Mouse (Mus musculus) embryonic stem cell, embryonic (primary cell): ENCODE measurements around the gene Prss54.

Experiments
- CTCF ChIA-PET, 4 experiments: fragments of 300-600 bp in 2 of 4; fragments of 350-600 bp in 2 of 4; sonication (Branson Sonifier 250); formaldehyde crosslinking; loops; one replicate each; lab custom pipeline; 2022; ENCODE audit warnings: inconsistent platforms in 2 of 4; lab: Charles Lee
- POLR2A ChIA-PET, 4 experiments: fragments of 300-600 bp in 2 of 4; fragments of 350-600 bp in 2 of 4; sonication (Branson Sonifier 250); formaldehyde crosslinking; loops; one replicate each; lab custom pipeline; 2022; ENCODE audit warnings: antibody characterized with exemption in 4 of 4, inconsistent platforms in 1 of 4; lab: Charles Lee

Prss54 gene

DNA sequence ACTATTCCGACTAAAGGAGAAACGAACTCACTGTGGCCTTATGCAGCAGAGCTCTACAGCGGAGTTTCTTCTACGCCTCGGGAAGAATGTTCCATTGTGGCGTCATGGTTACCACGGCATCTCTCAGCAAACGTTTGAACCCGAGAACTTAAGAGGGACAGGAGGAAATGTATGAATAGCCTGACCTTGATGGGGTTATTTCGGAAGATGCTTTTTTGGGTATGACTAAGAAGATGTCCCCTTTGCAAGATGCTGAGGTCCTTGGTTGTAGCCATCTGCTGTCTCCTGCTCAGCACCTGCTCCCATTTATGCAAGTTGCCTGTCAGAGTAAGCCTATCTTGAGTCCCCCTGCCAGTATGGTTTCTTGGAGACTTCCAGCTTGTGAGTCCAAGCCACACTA lies at the start of gene Prss54:
Gene Prss54 (minus strand): TSS at position 101 of the 400 bp plus-strand sequence.
- ChIA-PET POLR2A (interaction anchor here in 2 of 4 experiments (0.6 to 1.2 kb wide), 2 partner anchors 9 to 47 kb away, joined by 3 to 5 read pairs; no protein-coding TSS in a partner anchor), CTCF (interaction anchor here in 1 of 4 experiments (1.0 kb wide), 1 partner anchor 11 kb away, joined by 3 read pairs; no protein-coding TSS in a partner anchor)

DNA sequence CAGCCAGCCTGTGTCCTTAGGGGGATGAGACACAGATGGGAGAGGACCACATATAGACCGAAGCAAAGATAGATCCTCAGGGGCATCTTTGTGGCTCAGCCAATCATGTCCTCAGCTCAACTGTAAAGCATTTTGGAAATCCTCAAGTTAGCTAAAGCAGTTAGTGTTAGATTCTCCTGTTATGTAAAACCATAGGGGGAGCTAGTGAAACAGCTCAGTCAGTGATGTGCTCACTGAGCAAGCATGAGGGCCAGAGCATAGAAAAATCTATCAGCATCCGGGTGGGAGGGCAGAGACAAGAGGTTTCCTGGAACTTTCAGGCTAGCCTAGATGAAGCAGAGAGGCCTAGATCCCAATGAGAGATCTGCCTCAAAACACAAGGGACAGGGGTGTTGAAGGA lies 48.7 kb upstream of the Prss54 start:
- CTCF ChIA-PET = interaction anchor here in 3 of 4 experiments (0.5 to 1.6 kb wide), 5 partner anchors 9 to 72 kb away, joined by 3 to 4 read pairs (median 4); no protein-coding TSS in a partner anchor
- POLR2A ChIA-PET = interaction anchor here in 1 of 4 experiments (0.9 to 1.3 kb wide), 3 partner anchors 13 to 23 kb away, joined by 3 to 4 read pairs (median 4); no protein-coding TSS in a partner anchor

DNA sequence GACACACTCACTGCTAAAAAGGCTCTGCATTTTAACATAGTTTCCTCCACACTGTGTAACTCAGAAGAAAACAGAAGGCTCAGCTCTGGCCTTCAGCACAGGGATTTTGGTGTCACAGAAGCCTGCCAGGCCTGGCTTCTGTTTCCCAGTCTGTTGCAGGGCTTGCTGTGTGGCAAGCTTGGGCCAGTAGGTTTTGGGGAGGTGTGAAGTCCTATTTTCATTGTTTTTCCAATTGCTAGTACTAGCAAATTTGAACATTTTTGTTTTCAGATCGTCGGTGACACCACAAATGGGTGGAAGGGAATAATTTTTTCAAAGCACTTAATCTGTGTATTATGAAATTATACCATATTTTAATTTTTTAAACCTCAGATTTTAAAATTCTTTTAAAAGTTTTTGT lies 43.9 kb upstream of the Prss54 start:
- ChIA-PET CTCF (no interaction called here), POLR2A (interaction anchor here in 1 of 4 experiments (1.0 kb wide), 1 partner anchor 10 kb away, joined by 3 read pairs; no protein-coding TSS in a partner anchor)

DNA sequence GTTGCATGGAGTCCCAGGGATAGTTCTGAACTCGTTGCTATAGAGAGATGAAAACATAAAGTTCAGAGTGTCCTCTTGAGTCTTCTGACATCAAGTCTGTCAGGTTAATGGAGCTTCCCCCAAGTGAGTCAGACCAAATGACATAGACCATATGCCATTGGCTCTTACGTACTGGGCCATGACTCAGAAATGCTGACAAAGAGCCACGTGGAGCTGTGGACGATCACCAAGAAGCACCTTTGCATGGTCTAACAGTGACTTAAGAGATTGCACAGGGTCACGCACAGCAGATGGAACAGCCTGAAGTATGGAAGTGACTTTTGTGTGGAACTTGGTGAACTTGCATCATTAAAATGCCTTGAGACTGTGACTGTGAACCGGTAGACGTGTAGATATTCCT lies 40.2 kb upstream of the Prss54 start:
- POLR2A ChIA-PET = interaction anchor here in 1 of 4 experiments (0.6 kb wide), 1 partner anchor 285 kb away, joined by 8 read pairs; no protein-coding TSS in a partner anchor
- CTCF ChIA-PET = interaction anchor here in 1 of 4 experiments (0.9 kb wide), 1 partner anchor 8 kb away, joined by 3 read pairs; no protein-coding TSS in a partner anchor

DNA sequence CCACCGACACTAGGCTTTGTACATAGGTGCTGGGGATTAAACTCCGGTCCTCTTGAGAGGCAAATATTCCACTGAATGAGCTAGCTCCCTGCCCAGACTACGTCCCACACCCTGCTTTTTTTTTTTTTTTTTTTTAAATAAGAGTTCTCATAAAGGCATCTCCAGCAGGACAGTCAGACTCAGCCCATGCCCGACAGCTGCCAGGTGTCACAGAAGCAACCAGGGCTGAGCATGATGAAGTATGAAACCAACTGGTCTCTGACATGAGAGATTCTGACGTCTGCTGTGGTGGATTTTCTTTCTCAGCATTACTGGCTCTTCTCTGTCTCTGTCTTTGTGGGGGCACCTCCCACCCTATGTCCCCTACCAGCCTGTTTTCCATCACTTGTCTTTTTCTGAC lies 35.6 kb upstream of the Prss54 start:
- POLR2A ChIA-PET = interaction anchor here in 3 of 4 experiments (0.5 to 3.2 kb wide), 9 partner anchors 11 to 213 kb away, joined by 3 to 14 read pairs (median 4); partner anchors contain the start of gene Sap18b (in 1 of the 3)
- CTCF ChIA-PET = interaction anchor here in 2 of 4 experiments (0.6 to 3.3 kb wide), 6 partner anchors 11 to 286 kb away, joined by 3 to 24 read pairs (median 6); no protein-coding TSS in a partner anchor

DNA sequence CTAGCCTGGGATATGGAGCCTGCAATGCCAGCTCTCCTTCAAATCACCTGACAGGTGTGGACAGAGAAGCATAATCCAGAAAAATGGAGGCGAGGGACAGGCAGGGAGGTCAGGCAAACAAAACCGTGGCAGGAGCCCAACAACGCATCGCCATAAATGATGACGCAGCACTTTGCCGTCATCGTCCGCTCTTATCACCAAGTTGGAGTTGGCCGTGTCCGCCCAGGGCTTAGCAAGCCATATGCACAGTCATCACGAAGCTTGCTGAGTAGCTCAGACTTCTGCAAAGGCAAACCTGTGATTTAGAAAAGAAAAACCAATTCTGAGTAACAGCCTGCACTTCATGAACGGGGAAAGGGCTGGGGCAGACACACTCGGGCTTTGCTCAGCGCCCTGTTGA lies 34.6 kb upstream of the Prss54 start:
- CTCF ChIA-PET = interaction anchor here in 3 of 4 experiments (1.8 to 3.4 kb wide), 5 partner anchors 10 to 86 kb away, joined by 6 to 24 read pairs (median 11); no protein-coding TSS in a partner anchor
- POLR2A ChIA-PET = interaction anchor here in 2 of 4 experiments (0.7 to 4.7 kb wide), 10 partner anchors 9 to 242 kb away, joined by 3 to 25 read pairs (median 4); partner anchors contain the start of genes Ccdc113 (in 1 of the 2), Gins3 (in 1 of the 2) and Slc38a7 (in 1 of the 2)

DNA sequence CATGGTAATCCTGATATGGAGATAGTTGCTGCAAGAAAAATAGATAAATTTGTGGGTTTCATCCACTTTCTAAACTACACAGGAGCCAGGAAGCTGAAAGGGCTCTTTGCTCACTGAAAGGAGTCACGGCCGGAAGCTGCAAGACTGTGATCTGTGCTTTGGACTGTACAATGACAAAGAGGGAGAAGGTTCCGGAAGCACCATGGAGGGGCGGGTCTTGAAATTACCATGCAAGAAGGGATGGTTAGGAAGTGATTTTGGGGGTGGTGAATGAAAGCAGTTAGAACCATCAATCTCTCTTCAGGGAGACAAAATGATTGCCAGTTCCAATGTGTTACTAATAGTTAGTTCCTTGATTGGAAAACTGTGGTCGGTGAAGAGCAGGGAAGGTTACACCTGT lies 33.3 kb upstream of the Prss54 start:
- ChIA-PET CTCF (interaction anchor here (0.6 to 3.4 kb wide), 14 partner anchors 8 to 307 kb away, joined by 3 to 24 read pairs (median 4); partner anchors contain the start of gene Setd6 (in 1 of the 4)), POLR2A (interaction anchor here in 2 of 4 experiments (1.0 to 4.7 kb wide), 10 partner anchors 9 to 87 kb away, joined by 3 to 25 read pairs (median 4); partner anchors contain the start of gene Gins3 (in 1 of the 2))

DNA sequence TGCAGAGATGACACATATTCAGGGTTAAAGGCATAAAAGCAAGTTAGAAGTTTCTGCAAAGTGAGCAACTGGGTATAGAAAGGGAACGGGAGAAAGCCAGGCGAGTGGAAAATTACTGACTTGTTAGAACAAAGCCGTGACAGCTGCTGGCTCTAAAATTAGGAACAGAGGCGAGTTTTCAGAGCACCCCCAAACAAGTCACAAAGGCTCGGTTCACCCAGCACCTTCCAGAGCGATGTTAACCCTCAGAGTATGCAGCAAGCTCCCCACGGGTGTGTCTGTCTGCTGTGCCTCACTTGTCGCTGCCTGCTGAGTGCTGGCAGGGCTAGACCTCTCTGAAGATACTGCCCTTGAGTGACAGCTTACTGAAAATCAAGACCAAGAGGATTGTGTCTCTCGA lies 31.1 kb upstream of the Prss54 start:
- ChIA-PET CTCF (interaction anchor here in 2 of 4 experiments (0.7 to 3.4 kb wide), 7 partner anchors 9 to 295 kb away, joined by 3 to 20 read pairs (median 3); no protein-coding TSS in a partner anchor), POLR2A (interaction anchor here in 3 of 4 experiments (0.5 to 4.7 kb wide), 6 partner anchors 10 to 908 kb away, joined by 3 to 25 read pairs (median 4); no protein-coding TSS in a partner anchor)

DNA sequence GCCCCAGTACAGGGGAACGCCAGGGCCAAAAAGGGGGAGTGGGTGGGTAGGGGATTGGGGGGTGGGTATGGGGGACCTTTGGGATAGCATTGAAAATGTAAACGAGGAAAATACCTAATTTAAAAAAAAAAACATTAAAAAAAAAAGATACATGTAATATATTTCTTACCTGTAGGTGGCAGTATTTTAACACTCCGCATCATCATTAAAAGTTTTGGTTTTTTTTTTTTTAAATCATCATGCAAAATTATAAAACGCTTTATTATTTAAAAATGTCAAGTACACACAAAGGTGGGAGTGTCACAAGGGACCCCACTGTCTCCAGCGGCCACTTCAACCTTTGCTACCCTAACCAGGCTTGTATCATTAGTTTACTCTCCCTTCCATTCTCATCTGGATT lies 30.4 kb upstream of the Prss54 start:
- CTCF ChIA-PET = interaction anchor here in 1 of 4 experiments (0.6 kb wide), 2 partner anchors 164 to 407 kb away, joined by 3 to 7 read pairs; no protein-coding TSS in a partner anchor
- POLR2A ChIA-PET = interaction anchor here in 1 of 4 experiments (0.6 to 4.7 kb wide), 4 partner anchors 9 to 95 kb away, joined by 3 to 25 read pairs (median 6); no protein-coding TSS in a partner anchor

DNA sequence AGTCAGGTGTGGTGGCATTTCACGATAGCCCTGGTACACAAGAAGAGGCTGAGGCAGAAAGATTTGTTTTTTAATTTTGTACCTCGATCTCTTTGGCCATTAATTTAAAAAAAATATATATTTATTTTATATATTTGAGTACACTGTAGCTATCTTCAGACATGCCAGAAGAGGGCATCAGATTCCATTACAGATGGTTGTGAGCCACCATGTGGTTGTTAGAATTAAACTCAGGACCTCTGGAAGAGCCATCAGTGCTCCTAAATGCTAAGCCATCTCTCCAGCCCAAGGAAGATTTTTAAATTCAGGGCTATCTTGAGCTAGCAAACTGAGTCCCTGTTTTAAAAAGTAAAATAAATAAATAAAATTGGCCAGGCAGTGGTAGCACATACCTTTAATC lies 26.0 kb upstream of the Prss54 start:
- ChIA-PET CTCF (interaction anchor here (0.5 to 4.6 kb wide), 26 partner anchors 8 to 409 kb away, joined by 3 to 108 read pairs (median 5); partner anchors contain the start of gene Setd6 (in 1 of the 4)), POLR2A (interaction anchor here in 3 of 4 experiments (0.9 to 4.6 kb wide), 9 partner anchors 9 to 313 kb away, joined by 3 to 27 read pairs (median 5); no protein-coding TSS in a partner anchor)

DNA sequence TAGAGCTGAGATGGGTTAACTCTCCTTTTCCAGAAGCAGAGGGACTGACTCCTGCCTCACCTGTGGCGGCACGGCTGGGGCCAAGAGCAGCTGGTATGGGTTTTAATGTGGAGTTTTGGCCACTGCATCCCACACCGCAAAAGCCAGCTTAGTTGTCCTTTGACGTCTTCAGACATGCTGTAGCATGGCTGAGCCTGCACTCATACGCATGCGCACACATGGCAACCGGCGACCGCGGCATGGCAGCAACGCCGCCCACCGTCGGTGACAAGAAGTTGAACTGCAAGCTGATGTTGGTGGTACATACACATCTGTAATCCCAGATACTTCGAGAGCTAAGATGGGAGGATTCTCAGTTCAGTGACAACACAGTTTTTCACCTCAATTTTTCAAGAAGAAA lies 25.2 kb upstream of the Prss54 start:
- CTCF ChIA-PET = interaction anchor here (0.5 to 4.6 kb wide), 53 partner anchors 8 to 630 kb away, joined by 3 to 108 read pairs (median 4); partner anchors contain the start of genes Mmp15 (in 1 of the 4), Setd6 (in 1 of the 4), Usb1 (in 1 of the 4) and Zfp319 (in 1 of the 4)
- POLR2A ChIA-PET = interaction anchor here (0.6 to 4.6 kb wide), 25 partner anchors 8 to 736 kb away, joined by 3 to 27 read pairs (median 3); partner anchors contain the start of gene Gins3 (in 1 of the 4)

DNA sequence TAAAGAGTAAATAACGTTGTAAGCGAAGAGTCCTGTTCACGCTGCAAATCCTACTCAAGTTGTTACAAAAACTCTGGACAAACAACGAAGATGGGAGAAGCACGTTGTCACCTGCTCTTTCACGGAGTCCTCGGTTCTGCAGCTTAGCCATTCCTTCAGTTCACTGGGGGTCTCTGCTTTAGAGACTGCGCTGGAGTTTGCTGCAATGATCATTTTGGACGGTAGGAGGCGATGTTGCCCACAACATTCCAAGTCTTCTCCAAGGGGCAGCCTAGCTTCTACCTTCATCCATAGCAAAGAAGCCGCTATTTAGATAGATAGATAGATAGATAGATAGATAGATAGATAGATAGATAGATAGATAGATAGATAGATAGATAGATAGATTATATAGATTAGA lies 23.7 kb upstream of the Prss54 start:
- ChIA-PET CTCF (interaction anchor here (0.5 to 4.6 kb wide), 68 partner anchors 9 to 1724 kb away, joined by 3 to 108 read pairs (median 4); partner anchors contain the start of genes Setd6 (in 2 of the 4), Usb1 (in 2 of the 4), Zfp319 (in 2 of the 4) and Ccdc113 (in 1 of the 4)), POLR2A (interaction anchor here (0.7 to 4.6 kb wide), 14 partner anchors 9 to 315 kb away, joined by 3 to 27 read pairs (median 3); no protein-coding TSS in a partner anchor)

DNA sequence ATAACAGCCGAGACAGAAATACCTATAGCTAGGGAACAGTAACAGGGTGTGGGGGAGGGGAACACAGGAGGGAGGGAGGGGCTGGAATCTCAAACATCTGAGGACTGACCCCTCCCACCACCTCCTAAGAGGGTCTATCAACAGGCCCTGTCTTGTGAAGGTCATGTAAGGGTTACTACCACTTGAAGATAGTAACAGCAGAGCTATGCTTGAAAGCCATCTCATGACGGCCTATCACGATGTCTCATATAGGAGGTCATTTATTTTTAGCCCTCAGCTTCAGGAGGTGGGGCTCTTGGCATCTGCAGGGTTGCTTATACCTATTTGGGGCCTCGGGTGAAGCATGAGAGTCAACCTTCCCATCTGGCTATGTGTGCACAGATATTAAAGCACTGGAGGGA lies 20.7 kb upstream of the Prss54 start:
- ChIA-PET CTCF (interaction anchor here in 2 of 4 experiments (0.6 to 2.2 kb wide), 6 partner anchors 63 to 823 kb away, joined by 3 to 9 read pairs (median 4); partner anchors contain the start of gene Ccdc113 (in 1 of the 2)), POLR2A (interaction anchor here in 3 of 4 experiments (0.6 to 2.9 kb wide), 28 partner anchors 11 to 535 kb away, joined by 3 to 13 read pairs (median 4); partner anchors contain the start of genes Usb1 (in 2 of the 3), Ccdc113 (in 1 of the 3), Gins3 (in 1 of the 3) and Setd6 (in 1 of the 3))

DNA sequence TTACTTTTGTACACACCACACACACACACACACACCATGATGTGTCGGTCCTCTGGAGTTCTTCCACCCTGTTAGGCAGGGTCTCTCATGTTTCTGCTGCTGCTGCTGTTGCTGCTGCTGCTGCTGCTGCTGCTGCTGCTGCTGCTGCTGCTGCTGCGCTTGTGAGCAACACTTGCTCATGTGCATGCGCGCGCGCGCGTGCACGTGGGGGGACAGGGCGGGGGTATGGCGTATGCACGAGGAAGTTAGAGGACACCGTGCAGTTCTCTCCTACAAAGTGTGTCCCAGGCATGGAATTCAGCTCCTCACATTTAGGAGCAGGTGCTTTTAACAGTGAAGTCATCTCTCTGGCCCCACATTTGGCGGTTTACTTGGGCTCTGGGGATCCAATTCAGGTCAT lies 19.0 kb upstream of the Prss54 start:
- CTCF ChIA-PET = interaction anchor here (0.6 to 2.1 kb wide), 6 partner anchors 99 to 340 kb away, joined by 3 to 6 read pairs (median 4); no protein-coding TSS in a partner anchor
- POLR2A ChIA-PET = interaction anchor here in 3 of 4 experiments (0.6 to 2.9 kb wide), 10 partner anchors 14 to 263 kb away, joined by 3 to 13 read pairs (median 4); partner anchors contain the start of genes Usb1 (in 1 of the 3) and Zfp319 (in 1 of the 3)

DNA sequence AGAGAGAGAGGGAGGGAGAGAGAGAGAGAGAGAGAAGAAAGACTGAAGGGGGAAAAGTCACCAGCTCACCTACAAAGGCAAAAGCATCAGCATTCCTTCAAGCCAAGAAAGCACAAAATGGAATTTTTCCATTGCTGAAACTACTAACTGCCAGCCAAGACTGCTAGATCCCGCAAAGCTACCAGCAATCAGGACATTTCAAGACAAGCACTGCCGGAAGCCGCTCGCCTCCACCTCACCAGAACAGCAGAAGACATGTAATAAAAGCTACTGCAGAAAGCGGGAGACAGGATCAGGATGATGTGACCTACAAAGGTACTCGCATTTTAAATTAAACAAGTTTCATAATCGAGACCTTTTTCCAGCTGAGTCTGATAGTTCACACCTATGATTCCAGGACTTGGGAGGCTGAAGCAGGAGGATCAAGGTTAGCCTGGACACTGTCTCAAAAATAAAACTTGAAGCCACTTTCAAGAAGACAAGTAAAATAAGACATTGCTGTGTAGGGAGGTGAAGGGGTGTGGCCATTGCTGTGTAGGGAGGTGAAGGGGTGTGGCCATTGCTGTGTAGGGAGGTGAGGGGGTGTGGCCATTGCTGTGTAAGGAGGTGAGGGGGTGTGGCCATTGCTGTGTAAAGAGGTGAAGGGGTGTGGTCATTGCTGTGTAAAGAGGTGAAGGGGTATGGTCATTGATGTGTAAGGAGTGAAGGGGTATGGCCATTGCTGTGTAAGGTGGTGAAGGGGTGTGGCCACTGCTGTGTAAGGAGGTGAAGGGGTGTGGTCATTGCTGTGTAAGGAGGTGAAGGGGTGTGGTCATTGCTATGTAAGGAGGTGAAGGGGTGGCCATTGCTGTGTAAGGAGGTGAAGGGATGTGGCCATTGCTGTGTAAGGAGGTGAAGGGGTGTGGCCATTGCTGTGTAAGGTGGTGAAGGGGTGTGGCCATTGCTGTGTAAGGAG lies 17.6 kb upstream of the Prss54 start:
- ChIA-PET POLR2A (interaction anchor here in 1 of 4 experiments (0.8 to 1.5 kb wide), 2 partner anchors 16 to 204 kb away, joined by 3 to 4 read pairs; no protein-coding TSS in a partner anchor), CTCF (interaction anchor here in 2 of 4 experiments (0.7 to 1.4 kb wide), 5 partner anchors 18 to 273 kb away, joined by 3 to 5 read pairs (median 4); no protein-coding TSS in a partner anchor)

DNA sequence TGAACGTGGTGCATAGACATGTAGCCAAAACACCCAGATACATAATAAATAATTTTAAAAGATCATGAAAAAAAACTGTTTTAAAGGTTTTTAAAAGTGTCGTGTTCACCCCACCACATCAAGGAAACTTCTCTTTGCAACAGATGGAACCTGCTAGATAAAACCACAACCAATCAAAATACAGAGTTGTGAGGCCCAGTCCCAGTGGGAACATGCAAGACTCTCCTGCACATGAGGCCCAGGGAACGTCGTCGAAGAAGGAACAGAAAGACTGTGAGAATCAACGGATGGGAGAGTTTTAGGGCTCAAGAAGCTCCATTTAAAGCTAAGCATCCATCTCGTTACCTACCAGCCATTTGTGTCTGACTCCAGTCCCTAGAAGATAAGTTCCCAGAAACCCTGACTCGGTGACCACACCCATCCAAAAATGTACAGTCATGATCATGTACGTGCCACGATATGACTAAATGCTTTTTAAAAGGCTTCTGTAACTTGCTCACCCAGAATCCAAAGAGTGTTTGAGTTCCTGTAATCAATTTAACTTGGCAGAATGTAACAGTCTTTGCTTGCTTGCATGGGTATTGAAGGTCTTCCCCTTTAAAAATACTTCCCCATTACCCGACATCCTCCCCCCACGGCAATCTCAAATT lies 16.1 kb upstream of the Prss54 start:
- ChIA-PET POLR2A (no interaction called here), CTCF (interaction anchor here in 1 of 4 experiments (0.5 kb wide), 1 partner anchor 65 kb away, joined by 4 read pairs; no protein-coding TSS in a partner anchor)
